Mouse (Mus musculus): Measurements from ENCODE around the gene Parvb. TPM values are rescaled to one million over a fixed set of nuclear protein-coding genes. Genes with fewer than 3 reads are reported as not detected.

Parvb gene
- 1.0 and 1.5 TPM in 2 replicates for polyA plus RNA-seq (2021; fragmentation: Nextera tagmentation)
- long read RNA-seq, experiment 1, partial matches to known transcripts: 0 of 1 reads
- long read RNA-seq, experiment 1, other reads (novel, unspliced or antisense): 1 of 1 reads
- long read RNA-seq, experiment 2, partial matches to known transcripts: 0 of 2 reads
- long read RNA-seq, experiment 2, other reads (novel, unspliced or antisense): 2 of 2 reads

GRCm38 (mm10) chr15:84231721-84232561 is at the start of gene Parvb:
Gene Parvb (plus strand): TSS chr15:84232043.

DNA sequence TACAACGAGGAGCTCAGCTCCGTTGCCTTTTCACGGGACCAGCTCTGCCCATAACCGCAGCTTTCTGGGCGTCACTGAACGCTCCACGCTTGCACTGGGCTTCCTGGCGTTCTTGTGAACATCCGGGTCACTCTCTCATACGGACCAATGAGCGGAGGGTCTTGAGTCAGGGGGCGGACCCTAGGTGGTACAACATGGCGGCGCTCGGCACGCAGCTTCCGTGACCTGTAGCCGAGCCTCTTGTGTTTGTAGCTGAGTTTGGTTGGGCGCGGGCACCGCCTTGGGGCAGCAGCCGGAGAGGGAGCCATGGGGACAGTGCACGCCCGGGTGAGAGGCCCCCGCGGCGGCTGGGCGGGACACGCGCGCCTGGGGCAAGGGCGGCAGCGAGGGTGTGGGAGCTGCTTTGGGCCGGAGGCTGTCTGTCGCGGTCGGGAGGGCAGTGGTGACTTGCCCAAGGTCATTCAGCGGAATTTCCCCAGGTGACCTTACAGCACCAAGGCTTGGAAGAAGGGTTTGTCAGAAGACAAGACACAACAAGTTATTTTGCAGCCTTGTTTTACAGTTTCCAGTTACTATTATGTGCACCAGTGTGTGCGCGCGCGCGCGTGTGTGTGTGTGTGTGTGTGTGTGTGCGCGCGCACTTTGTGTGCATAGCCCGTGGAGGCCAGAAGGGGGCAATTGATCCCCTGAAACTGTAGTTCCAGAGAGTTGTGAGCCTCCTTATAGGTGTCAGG is 39.6 kb upstream of the Parvb start, which contains the start of gene Samm50:
Samm50 (plus strand) TSS at position 184 of the 734 bp plus-strand sequence.

DNA sequence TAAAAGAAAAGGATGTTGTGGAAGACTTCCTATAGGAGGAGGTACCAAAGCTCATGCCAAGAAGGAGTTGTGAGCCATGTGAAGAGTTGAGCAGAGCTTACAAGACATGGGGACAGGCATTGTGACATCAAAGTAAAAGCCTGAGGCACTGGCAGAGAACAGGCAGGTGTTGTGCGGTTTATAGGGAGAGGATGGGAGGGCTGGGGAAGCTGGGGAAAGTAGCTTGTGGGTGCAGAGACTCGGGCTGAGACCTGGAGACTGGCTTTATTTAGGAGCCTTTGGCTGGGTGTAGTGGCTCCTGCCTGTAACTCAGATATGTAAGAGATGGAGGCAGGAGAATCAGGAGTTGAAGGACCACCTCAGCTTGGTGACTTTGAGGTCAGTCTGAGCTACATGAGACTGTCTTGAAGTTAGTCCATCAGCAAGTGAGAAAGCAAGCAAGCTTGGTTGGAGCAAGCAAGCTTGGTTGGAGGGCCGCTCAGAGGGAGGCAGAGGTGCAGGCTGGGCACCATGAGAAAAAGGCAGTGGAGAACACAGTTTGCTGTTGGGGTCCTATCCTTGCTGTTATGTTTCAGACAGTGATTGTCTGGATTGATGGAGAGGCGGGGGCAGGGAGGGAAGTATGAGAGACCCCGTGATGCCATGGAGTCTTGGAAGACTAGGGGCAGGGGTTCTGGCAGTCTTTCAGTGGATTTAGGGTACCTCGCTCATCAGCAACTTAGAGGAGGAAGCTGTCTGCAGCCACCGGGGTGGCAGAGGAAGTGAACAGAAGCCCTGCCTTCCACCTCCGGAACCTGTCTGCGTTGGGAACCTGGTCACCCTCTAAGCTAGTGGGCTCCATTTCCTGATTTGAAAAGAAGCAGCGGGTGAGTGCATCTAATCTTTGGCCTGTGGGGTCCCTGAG is 92.4 kb downstream of the Parvb start, which contains the start of gene Parvg:
Parvg (plus strand) TSS at position 61 of the 904 bp plus-strand sequence.

Other genes with a start within 250 kb of the Parvb start
- 2.1 and 3.7 TPM in 2 replicates for gene Efcab6, start 166.7 kb upstream of the Parvb start, polyA plus RNA-seq (2021; fragmentation: Nextera tagmentation)
- gene Sult4a1, start 126.3 kb upstream of the Parvb start, polyA plus RNA-seq (2021; fragmentation: Nextera tagmentation): 387 and 489 TPM in 2 replicates
- not detected in 2 replicates for gene Pnpla5, start 108.9 kb upstream of the Parvb start, polyA plus RNA-seq (2021; fragmentation: Nextera tagmentation)
- 1.4 TPM in 2 replicates for gene Pnpla3, start 64.2 kb upstream of the Parvb start, polyA plus RNA-seq (2021; fragmentation: Nextera tagmentation)
- 31.1 and 54.5 TPM in 2 replicates for gene Samm50, start 39.8 kb upstream of the Parvb start, polyA plus RNA-seq (2021; fragmentation: Nextera tagmentation)
- 4.2 and 4.4 TPM in 2 replicates for gene Parvg, start 92.0 kb downstream of the Parvb start, polyA plus RNA-seq (2021; fragmentation: Nextera tagmentation)
- gene Shisal1, start 215.1 kb downstream of the Parvb start, polyA plus RNA-seq (2021; fragmentation: Nextera tagmentation): 8.7 and 12.5 TPM in 2 replicates

Measured in left cerebral cortex, adult 6 months (tissue).